In genomic region chr2:161128367-161129111, GRCm38 (mm10) we compare ENCODE assay signal across 11 mouse cellular contexts. TPM values are rescaled to one million over a fixed set of nuclear protein-coding genes. Genes with fewer than 3 reads are reported as not detected.
DNase-seq lines count a peak whose midpoint lies in the region; ATAC-seq and TF ChIP-seq lines count a peak whose summit lies in the region.
"Had no signal": no experiment of that assay in that cellular context is flagged by ENCODE, and none has a peak within 500 bp of the region (broad histone marks: within the 10 kb centered on the region; RNA-seq: fewer than 3 reads in every experiment).

No protein-coding gene starts in this region.

- peak; percentile 16 for DNase-seq in heart, postnatal 4 days
- no peak for DNase-seq in heart, adult 9 months (ENCODE audit: low spot score in 2 of 2)
- DNase-seq in neural tube, embryonic 10.5 days (ENCODE audit: extremely low spot score, low spot score) = no peak
- DNase-seq in layer of hippocampus, adult 2 months (ENCODE audit: low spot score in 2 of 2) = peak; percentile 39 to 40
- DNase-seq in right cerebral cortex, postnatal 4 days = peak; percentile 13
- DNase-seq in spleen, postnatal 10 days (ENCODE audit: low spot score in 2 of 2) = no peak
- DNase-seq in urinary bladder, postnatal 4 days (ENCODE audit: low spot score in 2 of 2) = no peak
- DNase-seq: kidney, adult 18-20 months; thymus, postnatal 14 days had no signal

- H3K9me3 ChIP-seq in neural tube, embryonic 15.5 days (replicated peaks) = no peaks in the 10 kb centered on the region
- H3K9me3 ChIP-seq: midbrain, embryonic 12.5 days had no signal

- H3K4me1 ChIP-seq in neural tube, embryonic 15.5 days = peaks cover 10% of the 10 kb centered on the region
- H3K4me1 ChIP-seq: midbrain, embryonic 12.5 days had no signal

- WGBS in neural tube, embryonic 15.5 days = 47% methylated on average over 10 of the region's 10 CpGs

- no peaks in the 10 kb centered on the region for H3K27me3 ChIP-seq in neural tube, embryonic 15.5 days (replicated peaks)
- H3K27me3 ChIP-seq: midbrain, embryonic 12.5 days had no signal

- no peak overlapping the region for H3K4me2 ChIP-seq in neural tube, embryonic 15.5 days
- H3K4me2 ChIP-seq: midbrain, embryonic 12.5 days had no signal

- no peak overlapping the region for H3K9ac ChIP-seq in neural tube, embryonic 15.5 days (replicated peaks)
- H3K9ac ChIP-seq: midbrain, embryonic 12.5 days had no signal

- no peak overlapping the region for H3K4me3 ChIP-seq in neural tube, embryonic 15.5 days (replicated peaks)
- H3K4me3 ChIP-seq in layer of hippocampus, adult 2 months = 0 out of 2 replicates have a peak overlapping the region, but pooled peaks have one; percentile 17
- H3K4me3 ChIP-seq: midbrain, embryonic 12.5 days had no signal

- no peak for ATAC-seq in neural tube, embryonic 15.5 days (ENCODE audit: low FRiP score)

- no peaks in the 10 kb centered on the region for H3K36me3 ChIP-seq in neural tube, embryonic 15.5 days
- H3K36me3 ChIP-seq: midbrain, embryonic 12.5 days had no signal

- TF ChIP-seq CTCF in layer of hippocampus, adult 2 months (conservative IDR thresholded peaks at IDR 0.05) = no peak

- 0 out of 2 replicates have a peak overlapping the region, but pooled peaks have one; percentile 9 for H3K27ac ChIP-seq in neural tube, embryonic 15.5 days (replicated peaks)
- no peak overlapping the region for H3K27ac ChIP-seq in layer of hippocampus, adult 2 months
- H3K27ac ChIP-seq: midbrain, embryonic 12.5 days had no signal

RNA-seq across cellular contexts. Expression of gene Chd6, which starts 19.7 kb away (rescaled TPM):
- total RNA-seq in heart, postnatal 4 days (2021) = 10 to 100 TPM; 58.2 to 59.6 TPM
- polyA plus RNA-seq in neural tube, embryonic 15.5 days (2015; fragmentation: Nextera tagmentation; extraction: Ambion mirVana) = 31.1 and 32.1 TPM in 2 replicates
- total RNA-seq in layer of hippocampus, adult 2 months (2021) = 10 to 100 TPM; 56.7 to 57.9 TPM

Comparison
In these comparisons a context has a peak if more than half of its experiments do, and no peak if none do; other contexts are left out.
1. DNase-seq: peak in heart, postnatal 4 days (single experiment), layer of hippocampus, adult 2 months (2 of 2) and right cerebral cortex, postnatal 4 days (single experiment); none in heart, adult 9 months (0 of 2), neural tube, embryonic 10.5 days (single experiment), spleen, postnatal 10 days (0 of 2) and urinary bladder, postnatal 4 days (0 of 2).